Mouse (Mus musculus) kidney, postnatal 0 days (tissue): ENCODE results near the gene Mfap1b. TPM values are rescaled to one million over a fixed set of nuclear protein-coding genes. Genes with fewer than 3 reads are reported as not detected.

ENCODE experiments used
- ATAC-seq: fragments of 200-750 bp; cut with Nextera tagmentation; replicated peaks from 2 replicates; pipeline ENCODE4 v1.8.0; 2017; ENCODE audit warnings: low read depth, moderate number of reproducible peaks, moderate TSS enrichment, moderate library complexity; ENCODE audit not compliant: low FRiP score
- DNase-seq: peaks from one replicate; pipeline ENCODE4 v3.0.0-alpha.2; 2016; ENCODE audit warnings: low spot score
- H3K27ac ChIP-seq: fragments of 300-500 bp; sonication (generic); 2 replicates; pipeline ENCODE4 v1.5.1; 2014; ENCODE audit warnings: mild to moderate bottlenecking
- H3K27me3 ChIP-seq: fragments of 300-500 bp; sonication (generic); 2 replicates; pipeline ENCODE4 v1.6.1; 2014; ENCODE audit warnings: low read length, mixed read lengths; ENCODE audit not compliant: insufficient read depth
- H3K36me3 ChIP-seq: fragments of 300-500 bp; sonication (generic); 2 replicates; pipeline ENCODE4 v1.6.1; 2014; ENCODE audit warnings: low read length, mixed read lengths; ENCODE audit not compliant: insufficient read depth
- H3K4me1 ChIP-seq: fragments of 300-500 bp; sonication (generic); replicated peaks from 2 replicates; pipeline ENCODE4 v1.6.1; 2014; ENCODE audit warnings: antibody characterized with exemption, low read length, mixed read lengths; ENCODE audit not compliant: insufficient read depth
- H3K4me2 ChIP-seq: fragments of 300-500 bp; sonication (generic); 2 replicates; pipeline ENCODE4 v1.6.1; 2014; ENCODE audit warnings: mild to moderate bottlenecking, low read length, moderate library complexity, mixed read lengths
- H3K4me3 ChIP-seq: fragments of 300-500 bp; sonication (generic); replicated peaks from 2 replicates; pipeline ENCODE4 v1.5.1; 2014; ENCODE audit warnings: low read depth, low read length
- H3K9ac ChIP-seq: fragments of 300-500 bp; sonication (generic); 2 replicates; pipeline ENCODE4 v1.6.1; 2014; ENCODE audit warnings: low read depth, low read length
- H3K9me3 ChIP-seq: fragments of 300-500 bp; sonication (generic); replicated peaks from 2 replicates; pipeline ENCODE4 v1.6.1; 2016; ENCODE audit warnings: low read length, inconsistent platforms, mixed read lengths
- CTCF ChIP-seq: IDR thresholded peaks from 2 replicates; pipeline ENCODE4 v1.5.1; 2016; ENCODE audit warnings: antibody characterized with exemption, low read depth, mild to moderate bottlenecking, moderate library complexity
- WGBS: fragments of 180-500 bp; shearing (Covaris S2); extraction: QIAGEN DNeasy Blood & Tissue Kit; methylation state at CpG from one replicate; pipeline ENCODE4 v1.1.7; 2014; 5-methylcytosine and 5-hydroxymethylcytosine counted together
- polyA plus RNA-seq: library from polyadenylated mRNA; unstranded; fragments of >200 nt; fragmentation: Nextera tagmentation; extraction: Ambion mirVana; gene quantifications from 2 replicates; pipeline ENCODE4 v1.2.1, GENCODE M21; 2015

Gene Mfap1b
- polyA plus RNA-seq, 1 experiment from 2014 or later: 43.2 TPM

- WGBS: 0% methylated on average over 7 of the region's 7 CpGs
- no peaks in the 10 kb centered on the region for H3K27me3 ChIP-seq
- peaks cover 8% of the 10 kb centered on the region; the same call in 1 of the 2 replicates for H3K36me3 ChIP-seq
- no peaks in the 10 kb centered on the region for H3K9me3 ChIP-seq
- peak; percentile 10; the same call in 1 of the 2 replicates for TF ChIP-seq CTCF
- peak overlapping the region; percentile 97 for H3K4me3 ChIP-seq
- H3K27ac ChIP-seq: peak overlapping the region; percentile 98
- peak overlapping the region; percentile 99 for H3K9ac ChIP-seq
- peaks cover 9% of the 10 kb centered on the region; the same call in 1 of the 2 replicates for H3K4me1 ChIP-seq
- peak overlapping the region; percentile 72 for H3K4me2 ChIP-seq
- no peak for ATAC-seq
- peak; percentile 73 for DNase-seq
These were observed 23.8 kb downstream of the Mfap1b start for GRCm38 (mm10) chr2:121450093-121450492.

GRCm38 (mm10) chr2:121449545-121450011, 24.3 kb downstream of the Mfap1b start:
- Histone ChIP-seq H3K27ac (peak overlapping the region; percentile 98), H3K4me2 (peak overlapping the region; percentile 72), H3K9ac (peak overlapping the region; percentile 99), H3K27me3 (no peaks in the 10 kb centered on the region), H3K4me3 (peak overlapping the region; percentile 97), H3K9me3 (no peaks in the 10 kb centered on the region), H3K4me1 (peaks cover 9% of the 10 kb centered on the region; the same call in 1 of the 2 replicates), H3K36me3 (peaks cover 8% of the 10 kb centered on the region; the same call in 1 of the 2 replicates)
- DNase-seq: no peak
- peak; percentile 30; the same call in 1 of the 2 replicates for ATAC-seq
- WGBS: under 1% methylated on average over 52 of the region's 54 CpGs
- TF ChIP-seq CTCF: no peak

- Histone ChIP-seq H3K9me3 (no peaks in the 10 kb centered on the region), H3K9ac (peak within 1 kb of the TSS; percentile 99), H3K36me3 (peaks cover 8% of the 10 kb centered on the region; the same call in 1 of the 2 replicates), H3K4me3 (peak within 1 kb of the TSS; percentile 97), H3K27me3 (no peaks in the 10 kb centered on the region), H3K4me2 (peak within 1 kb of the TSS; percentile 72), H3K4me1 (peaks cover 9% of the 10 kb centered on the region; the same call in 1 of the 2 replicates), H3K27ac (peak within 1 kb of the TSS; percentile 98)
- ATAC-seq (peak; percentile 98), DNase-seq (peak; percentile 99)
- under 1% methylated on average over 65 of the region's 74 CpGs for WGBS
- TF ChIP-seq CTCF: no peak
These were observed 24.9 kb downstream of the Mfap1b start, which contains the start of gene Serf2 for GRCm38 (mm10) chr2:121448739-121449535. Gene Serf2, plus strand, starts transcription at chr2:121449195.

- peak overlapping the region; percentile 57; the same call in 1 of the 2 replicates for H3K9ac ChIP-seq
- TF ChIP-seq CTCF: peak; percentile 54; the same call in 1 of the 2 replicates
- no peaks in the 10 kb centered on the region for H3K27me3 ChIP-seq
- H3K4me2 ChIP-seq: peak overlapping the region; percentile 72
- ATAC-seq (no peak), DNase-seq (peak; percentile 87)
- WGBS: 14% methylated on average over 9 of the region's 9 CpGs
- H3K4me3 ChIP-seq: peak overlapping the region; percentile 97
- H3K4me1 ChIP-seq: peaks cover 9% of the 10 kb centered on the region; the same call in 1 of the 2 replicates
- peaks cover 5% of the 10 kb centered on the region; the same call in 1 of the 2 replicates for H3K36me3 ChIP-seq
- H3K27ac ChIP-seq: peak overlapping the region; percentile 95
- H3K9me3 ChIP-seq: no peaks in the 10 kb centered on the region
These were observed 25.7 kb downstream of the Mfap1b start for GRCm38 (mm10) chr2:121448136-121448535.

- H3K36me3 ChIP-seq: no peaks in the 10 kb centered on the region
- H3K9ac ChIP-seq: no peak overlapping the region
- no peak overlapping the region for H3K4me2 ChIP-seq
- no peak for TF ChIP-seq CTCF
- no peaks in the 10 kb centered on the region for H3K27me3 ChIP-seq
- DNase-seq: no peak
- peaks cover 17% of the 10 kb centered on the region for H3K4me1 ChIP-seq
- no peak for ATAC-seq
- no peak overlapping the region for H3K27ac ChIP-seq
- no peaks in the 10 kb centered on the region for H3K9me3 ChIP-seq
- 90% methylated on average over 3 of the region's 3 CpGs for whole genome bisulfite sequencing
- no peak overlapping the region for H3K4me3 ChIP-seq
These were observed 26.9 kb downstream of the Mfap1b start for GRCm38 (mm10) chr2:121447006-121447405.

GRCm38 (mm10) chr2:121446506-121446905, 27.4 kb downstream of the Mfap1b start:
- no peak overlapping the region for H3K27ac ChIP-seq
- peaks cover 21% of the 10 kb centered on the region for H3K4me1 ChIP-seq
- H3K27me3 ChIP-seq: no peaks in the 10 kb centered on the region
- H3K36me3 ChIP-seq: no peaks in the 10 kb centered on the region
- DNase-seq: no peak
- 77% methylated on average over 4 of the region's 4 CpGs for WGBS
- no peak overlapping the region for H3K4me3 ChIP-seq
- H3K9ac ChIP-seq: no peak overlapping the region
- no peak overlapping the region for H3K4me2 ChIP-seq
- no peaks in the 10 kb centered on the region for H3K9me3 ChIP-seq
- TF ChIP-seq CTCF: no peak
- no peak for ATAC-seq
